Mouse (Mus musculus): ENCODE data around the gene Sac3d1.

GRCm38 (mm10) chr19:6104476-6104875 lies 14.0 kb downstream of the Sac3d1 start:
- TF ChIP-seq POLR2A (IDR thresholded peaks at IDR 0.05; ENCODE audit: extremely low read depth, insufficient read depth, low read length) (no peak), CTCF (IDR thresholded peaks at IDR 0.05; ENCODE audit: extremely low read depth, insufficient read depth, low read length) (no peak)
